Mouse (Mus musculus) fibroblast of lung, adult 2 months (primary cell): ENCODE measurements at regions not wholly inside any gene's neighbourhood (a gene's known extent, or its start where the extent isn't known, plus 50 kb on each side); places are given as distances from the start of the nearest gene placed in this dataset.
A peak's percentile ranks its signal among the peaks of the same experiment; 100 is the strongest.

ENCODE experiments used
- DNase-seq: peaks from one replicate; pipeline ENCODE4 v3.0.0-alpha.2; 2011; ENCODE audit warnings: low read depth

DNA sequence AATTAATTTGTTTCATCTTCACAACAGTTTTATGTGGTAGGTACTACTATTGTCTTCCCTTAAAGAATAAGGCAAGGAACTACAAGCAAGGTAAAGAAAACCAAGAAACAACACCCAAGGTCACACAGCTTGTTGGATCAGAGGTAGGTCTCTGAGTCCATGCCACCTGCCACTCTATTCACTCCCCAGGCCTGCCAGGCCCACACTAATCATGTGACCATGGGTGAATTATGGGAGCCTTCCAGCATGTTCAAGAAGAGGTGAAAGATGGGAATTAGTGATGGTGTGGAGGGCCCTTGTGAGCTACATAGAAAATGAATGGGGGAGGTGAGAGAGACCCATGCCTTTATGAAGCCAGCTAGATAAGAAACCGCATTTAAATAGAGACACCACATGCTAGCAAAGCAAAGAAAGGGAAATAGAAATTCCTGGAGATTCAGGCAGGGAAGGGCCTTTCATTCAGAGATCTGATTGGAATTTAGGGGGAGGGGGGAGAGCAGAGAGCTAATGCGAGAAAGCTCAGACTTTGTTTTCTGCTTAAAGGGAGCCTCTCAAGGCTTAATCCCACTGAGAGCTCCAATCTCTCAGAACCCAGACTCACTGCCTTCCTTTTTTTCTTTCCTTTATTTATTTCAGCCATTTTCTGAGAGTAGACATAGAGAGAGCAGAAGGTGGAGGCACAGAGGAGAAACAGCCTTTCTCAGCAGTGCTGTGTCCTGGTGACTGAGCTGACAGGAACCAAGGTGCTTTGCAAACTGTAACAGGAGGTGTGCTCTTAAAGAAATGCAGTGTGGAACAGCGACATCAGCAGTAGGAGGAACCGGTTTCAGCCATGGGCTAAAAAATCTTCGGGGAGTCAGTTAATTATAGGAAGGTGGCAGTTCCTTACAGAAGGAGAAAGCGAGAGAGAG, 160.0 kb downstream of the Spata19 start:
- no peak for DNase-seq

DNA sequence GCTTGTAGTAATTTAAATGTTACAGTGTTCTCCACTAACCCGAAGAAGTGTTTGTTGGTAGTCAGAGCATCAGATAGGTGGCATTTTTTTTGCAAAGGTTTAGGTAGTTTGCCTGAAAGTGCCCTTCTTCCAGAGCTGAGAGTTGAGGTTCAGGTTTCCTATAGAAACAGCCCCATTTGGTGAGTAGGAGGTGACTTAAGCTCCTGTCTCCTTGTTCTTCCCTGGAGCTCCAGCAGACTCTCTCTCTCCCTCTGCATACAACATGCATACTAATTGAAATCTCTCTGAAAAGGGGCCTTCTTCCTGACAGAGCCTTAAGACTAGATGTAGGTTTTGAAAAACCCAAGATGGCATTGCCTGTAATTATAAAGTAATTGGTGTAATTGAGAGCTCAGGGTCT, 161.3 kb downstream of the Spata19 start:
- no peak for DNase-seq

DNA sequence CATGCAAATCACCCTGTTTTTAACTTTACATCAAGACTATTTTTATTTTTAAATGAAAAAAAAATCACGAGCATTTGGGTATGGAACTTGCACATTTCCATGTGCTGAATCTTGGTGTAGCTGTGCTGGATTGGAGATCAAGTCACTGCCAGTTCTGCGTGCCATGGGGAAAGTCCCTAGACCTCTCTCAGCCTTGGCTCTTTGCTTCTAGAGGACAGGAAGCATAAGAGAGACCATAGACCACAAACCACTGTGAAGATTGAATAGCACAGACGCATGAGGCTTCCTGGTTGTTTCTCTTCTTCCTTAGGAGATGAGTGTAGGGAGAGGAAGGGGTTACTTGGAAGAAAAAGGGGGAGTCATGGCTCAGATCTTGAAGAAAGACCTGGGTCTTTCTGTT, 161.7 kb downstream of the Spata19 start:
- no peak for DNase-seq

DNA sequence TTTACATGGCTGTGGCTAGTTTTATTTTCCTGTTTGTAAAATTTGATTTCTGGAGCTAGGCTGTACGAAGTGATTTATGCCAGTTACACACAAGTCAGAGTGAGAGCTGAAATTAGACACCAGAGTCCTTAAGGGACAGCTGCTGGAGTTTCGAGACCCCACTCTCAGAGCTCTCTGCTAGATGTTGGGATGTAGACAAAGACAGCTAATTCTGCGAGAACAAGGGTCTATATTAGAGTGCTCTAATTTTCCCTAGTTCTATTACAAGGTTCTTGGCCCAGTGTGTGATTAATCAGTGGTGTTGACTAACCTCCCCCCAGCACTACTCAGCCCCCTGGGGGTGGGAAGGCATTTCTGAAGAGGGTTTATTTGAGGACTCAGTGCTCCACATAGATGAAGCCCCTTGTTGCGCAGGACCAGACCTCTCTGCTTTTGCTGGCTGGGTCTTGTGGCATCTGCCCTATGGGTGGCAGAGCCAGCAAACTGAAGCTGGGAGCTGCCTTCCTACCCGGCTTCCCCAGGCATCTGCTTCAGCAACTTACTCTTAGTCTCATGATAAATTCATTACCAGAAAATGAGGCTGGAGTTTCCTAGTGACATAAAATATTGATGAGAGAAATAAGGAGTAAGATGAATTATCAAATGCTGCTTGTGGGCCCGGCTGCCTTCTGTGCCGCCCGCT, 171.9 kb downstream of the Spata19 start:
- no peak for DNase-seq

DNA sequence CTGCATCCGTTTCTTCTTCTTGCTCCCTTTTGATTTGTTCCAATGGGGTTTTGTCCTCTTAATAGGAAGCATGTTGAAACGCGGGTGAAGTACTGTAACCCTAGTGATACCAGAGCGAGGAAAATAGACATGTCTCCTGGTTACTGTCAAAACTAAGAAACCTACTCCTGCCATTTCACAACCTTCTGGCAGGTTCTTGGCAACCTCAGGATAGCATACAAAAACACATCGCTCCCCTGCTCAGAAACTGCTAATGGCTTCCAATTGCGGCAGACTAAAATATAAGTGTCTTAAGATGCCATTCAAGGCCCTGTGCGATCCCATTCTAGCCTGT, 172.4 kb downstream of the Spata19 start:
- DNase-seq: peak; percentile 2

DNA sequence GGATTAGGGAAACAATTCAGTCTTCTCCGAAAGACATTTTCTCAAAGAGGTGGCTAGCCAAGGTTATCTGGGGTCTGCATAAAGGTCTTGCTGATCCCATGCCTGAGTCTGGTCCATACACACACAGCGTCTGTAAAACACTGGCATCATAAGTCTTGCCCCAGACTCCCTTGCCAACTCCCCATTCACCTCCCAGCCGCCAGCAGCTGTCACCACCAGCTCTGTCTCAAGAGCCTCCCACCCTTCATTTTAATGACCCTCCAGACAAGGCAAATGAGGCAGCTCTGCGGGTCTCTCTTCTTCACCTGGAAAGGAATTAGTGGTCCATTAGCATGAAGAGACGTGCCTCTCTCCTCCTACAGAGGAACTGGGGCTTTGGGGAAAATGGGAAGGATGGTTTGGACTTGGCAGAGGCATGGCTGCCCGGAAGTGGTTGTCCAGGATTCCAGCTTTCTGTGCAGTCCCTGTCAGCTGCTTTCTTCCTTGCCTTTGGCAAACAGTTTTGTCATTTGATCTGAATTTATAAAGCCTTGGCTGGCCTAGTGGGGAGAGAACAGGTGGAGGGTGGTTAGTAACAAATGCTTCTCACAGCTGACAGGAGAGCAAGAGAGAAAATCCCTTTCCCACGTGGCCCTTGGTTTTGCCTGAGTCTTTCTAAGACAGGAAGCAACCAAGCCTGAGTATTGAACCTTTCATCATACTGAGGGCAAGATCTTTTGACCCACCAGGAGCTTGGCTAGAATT, 173.3 kb upstream of the Opcml start:
- DNase-seq: no peak

DNA sequence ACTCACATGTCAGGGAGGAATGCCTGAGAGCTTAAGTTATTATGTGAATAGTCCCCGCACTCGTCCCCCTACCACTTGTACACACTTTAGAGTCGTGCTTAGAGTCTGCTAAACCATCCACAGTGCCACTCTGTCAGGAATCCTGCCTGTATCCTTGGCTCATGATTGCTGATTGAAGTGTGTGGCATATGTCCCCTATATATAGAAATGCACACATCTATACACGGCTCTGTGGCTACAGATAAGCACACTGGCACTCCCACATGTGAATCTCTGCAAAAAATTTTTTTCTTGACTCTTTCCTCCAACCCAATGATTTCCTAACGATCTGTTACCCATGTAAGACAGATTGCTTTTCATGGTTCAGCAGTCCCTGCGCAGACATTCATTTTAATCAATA, 155.7 kb upstream of the Opcml start:
- DNase-seq: no peak

DNA sequence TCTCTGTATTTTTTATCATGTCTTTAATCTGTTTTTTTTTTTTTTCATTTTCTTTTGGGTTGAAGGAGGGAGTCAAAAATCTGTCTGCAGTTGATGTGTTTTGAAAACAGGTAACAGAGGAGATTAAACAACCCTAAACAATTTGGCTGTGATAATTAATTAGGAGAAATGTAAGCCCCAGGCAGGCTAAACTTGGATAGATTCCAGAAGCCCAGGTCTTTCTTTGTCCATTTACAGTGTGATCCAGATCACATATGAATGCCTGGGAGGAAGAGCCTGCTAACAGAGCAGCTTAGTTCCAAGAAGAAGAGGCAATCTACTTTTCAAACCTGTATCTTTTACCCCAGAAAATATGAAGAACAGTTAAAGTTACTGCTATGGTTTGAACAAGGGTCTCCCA, 150.0 kb upstream of the Opcml start:
- DNase-seq: no peak

DNA sequence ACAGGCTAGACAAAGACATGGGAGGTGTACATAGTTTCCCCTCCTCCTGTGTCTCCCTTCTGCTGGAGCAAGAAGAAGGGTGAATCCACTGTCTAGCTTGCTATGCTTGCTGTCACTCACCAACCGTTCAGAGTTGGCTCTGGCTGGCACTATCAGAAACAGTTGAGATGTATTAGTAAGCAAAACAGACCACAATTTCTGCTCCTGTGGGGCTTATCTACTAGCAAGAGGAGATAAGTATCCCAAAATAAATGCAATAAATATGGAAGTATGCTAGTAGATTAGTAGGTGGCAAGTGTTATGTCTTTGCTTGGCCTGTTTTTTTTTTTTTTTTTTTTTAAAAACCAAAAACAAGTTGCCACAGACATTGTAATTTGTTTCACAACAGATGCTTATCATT, 147.3 kb upstream of the Opcml start:
- DNase-seq: no peak

DNA sequence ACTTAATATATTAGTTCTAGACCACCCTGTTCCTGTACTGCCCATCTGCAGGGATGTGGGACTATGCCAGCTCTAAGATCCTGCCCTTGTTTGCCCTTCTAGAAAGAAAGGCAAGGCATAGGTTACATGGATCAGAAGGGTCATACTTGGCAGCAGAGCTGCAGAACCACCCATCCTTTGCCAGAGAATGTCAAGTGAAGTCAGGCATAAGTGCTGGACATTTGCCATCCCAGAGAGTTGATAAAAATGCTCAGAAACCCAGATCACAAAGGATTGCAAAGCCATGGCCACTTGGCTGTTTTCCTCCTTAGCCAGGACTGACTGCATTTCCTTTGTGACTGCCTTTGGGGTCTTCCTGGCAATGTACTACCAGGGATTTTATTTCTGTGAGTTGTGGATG, 146.7 kb upstream of the Opcml start:
- DNase-seq: no peak

DNA sequence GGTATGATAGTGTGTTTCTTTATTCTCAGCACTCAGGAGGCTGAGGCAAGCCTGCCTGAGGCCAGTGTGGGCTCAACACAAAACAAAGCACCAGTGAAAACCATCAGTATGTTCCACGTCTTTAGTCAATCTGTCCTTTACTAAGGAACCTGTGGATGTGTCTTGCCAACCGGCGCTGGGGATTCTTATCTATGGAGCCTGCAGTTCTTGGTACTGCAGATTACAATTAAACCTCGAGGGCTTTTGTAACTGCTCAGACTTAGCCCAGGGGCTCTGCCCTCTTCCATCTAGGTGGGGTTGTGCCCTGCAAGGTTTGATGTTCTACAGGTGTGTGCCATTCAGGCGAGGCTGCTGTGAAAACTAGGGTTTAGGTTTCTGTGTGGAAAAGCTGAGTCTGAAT, 145.1 kb upstream of the Opcml start:
- no peak for DNase-seq

DNA sequence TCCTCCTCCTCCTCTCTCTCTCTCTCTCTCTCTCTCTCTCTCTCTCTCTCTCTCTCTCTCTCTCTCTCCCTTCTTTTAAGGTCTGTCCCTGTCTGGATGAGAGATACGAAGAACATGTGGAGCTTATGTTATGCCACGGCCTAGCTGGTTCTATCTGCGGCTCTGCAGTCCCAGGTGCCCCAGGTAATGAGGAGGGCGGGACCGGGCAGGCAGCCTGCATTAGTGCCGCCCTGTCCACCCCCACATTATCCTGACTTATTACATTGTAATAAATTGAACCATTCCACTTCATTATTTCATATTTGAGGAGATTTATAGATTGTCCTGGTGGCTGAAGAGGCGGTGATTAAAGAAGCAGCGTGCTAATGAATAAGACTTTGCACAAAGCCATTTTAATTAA, 144.5 kb upstream of the Opcml start:
- no peak for DNase-seq

DNA sequence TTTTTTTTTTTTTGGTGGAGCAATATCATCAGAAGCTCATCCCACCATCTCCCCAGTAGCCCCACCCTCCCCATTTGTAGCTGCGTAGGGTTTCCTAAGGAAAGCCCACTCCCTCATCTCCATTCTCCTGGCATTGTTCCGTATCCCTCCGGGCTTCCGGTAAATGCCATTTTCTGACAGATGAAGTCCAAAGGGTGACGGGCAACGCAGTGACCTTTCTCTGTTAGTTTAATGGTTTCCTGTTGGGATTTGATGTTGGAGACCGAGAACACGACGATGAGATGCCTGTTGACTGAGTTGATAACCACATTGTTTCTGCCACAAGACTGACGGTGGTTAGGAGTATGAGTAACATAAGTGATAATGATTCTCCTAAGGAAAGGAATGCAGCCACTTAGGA, 143.6 kb upstream of the Opcml start:
- no peak for DNase-seq

DNA sequence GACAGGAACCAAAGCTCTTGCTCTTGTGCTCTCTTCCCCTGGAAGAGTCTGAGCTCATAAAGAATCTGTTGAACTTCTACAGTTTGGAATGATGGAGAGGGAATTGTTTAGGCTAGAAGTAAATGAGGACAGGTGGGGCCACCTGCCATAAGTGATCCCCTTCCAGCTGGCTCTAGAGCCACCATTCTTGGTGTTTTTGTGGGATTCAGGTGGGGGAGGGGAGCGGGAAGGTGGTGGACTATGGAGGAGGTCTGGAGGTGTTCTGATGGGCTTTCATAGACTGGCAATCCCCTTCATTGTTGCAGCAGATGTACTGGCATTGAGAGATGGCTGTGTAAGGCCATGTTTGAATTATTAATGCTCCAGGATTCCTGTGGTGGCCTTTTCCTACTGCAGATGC, 132.6 kb upstream of the Opcml start:
- DNase-seq: no peak

DNA sequence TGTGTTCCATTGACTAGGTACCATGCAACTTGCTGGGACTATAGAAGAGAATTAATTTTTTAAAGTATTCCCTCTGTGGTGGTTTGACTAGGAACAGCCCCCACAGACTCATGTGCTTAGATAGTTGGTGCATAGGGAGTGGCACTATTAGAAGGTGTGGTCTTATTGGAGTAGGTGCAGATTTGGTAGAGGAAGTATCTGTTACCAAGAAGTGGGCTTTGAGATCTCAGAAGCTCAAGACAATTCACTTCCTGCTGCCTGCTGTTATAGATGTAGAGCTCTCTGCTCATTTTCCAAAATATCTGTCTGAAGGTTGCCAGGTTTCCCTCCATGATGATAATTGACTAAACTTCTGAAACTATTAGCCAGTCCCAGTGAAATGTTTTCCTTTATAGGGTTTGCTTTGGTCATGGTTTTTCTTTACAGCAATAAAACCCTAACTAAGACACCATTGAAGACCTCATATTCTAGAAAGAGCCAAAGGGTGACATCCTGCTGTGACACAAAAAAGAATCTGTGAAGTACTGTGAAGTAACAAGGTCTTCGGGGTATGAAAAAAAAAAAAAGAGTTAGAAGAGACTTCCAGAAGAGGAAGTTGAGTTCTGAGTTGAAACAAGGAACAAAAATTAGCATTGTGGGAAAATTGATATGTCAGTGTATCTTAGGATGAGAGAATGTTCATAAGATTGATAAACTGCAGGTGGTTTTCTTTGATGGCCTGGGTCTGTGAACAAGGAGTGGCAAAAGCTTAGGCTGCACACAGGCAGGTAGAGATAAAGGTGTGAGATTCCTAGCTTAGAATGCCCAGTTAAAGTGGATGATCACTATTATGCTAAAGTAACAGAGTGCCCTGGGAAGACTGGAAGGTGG, 128.9 kb upstream of the Opcml start:
- DNase-seq: no peak

DNA sequence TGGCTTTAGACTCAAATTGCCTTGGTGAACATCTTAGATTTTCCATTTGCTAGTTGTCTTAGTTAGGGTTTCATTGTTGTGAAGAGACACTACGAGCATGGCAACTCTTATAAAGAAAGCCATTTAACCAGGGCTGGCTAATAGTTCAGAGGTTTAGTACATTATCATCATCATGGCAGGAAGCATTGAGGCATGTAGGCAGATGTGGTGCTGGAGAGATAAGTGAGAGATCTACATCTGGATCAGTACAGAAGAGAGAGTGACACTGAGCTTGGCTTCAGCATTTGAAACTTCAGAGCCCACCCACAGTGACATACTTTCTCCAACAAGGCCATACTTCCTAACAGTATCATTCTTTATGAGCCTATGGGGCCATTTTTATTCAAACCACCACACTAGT, 127.3 kb upstream of the Opcml start:
- no peak for DNase-seq

DNA sequence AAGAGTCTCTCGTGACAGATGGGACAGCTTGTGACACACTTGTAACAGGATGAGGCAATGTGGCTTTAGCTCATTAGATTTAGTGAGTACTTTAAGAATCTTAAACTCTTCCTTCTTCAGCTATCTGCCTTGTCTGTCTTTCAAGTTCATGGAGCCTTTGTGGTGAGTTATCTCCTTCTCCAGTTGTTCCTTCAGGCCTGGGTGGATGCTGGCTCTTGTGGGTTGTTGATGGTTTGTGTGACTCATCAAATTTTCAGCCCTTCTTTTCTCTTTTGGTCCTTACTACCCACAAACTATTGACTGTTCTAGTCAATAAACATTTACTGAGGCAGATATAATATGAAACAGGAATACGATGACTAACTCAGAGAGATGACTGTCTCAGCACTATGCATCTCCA, 124.9 kb upstream of the Opcml start:
- DNase-seq: no peak

DNA sequence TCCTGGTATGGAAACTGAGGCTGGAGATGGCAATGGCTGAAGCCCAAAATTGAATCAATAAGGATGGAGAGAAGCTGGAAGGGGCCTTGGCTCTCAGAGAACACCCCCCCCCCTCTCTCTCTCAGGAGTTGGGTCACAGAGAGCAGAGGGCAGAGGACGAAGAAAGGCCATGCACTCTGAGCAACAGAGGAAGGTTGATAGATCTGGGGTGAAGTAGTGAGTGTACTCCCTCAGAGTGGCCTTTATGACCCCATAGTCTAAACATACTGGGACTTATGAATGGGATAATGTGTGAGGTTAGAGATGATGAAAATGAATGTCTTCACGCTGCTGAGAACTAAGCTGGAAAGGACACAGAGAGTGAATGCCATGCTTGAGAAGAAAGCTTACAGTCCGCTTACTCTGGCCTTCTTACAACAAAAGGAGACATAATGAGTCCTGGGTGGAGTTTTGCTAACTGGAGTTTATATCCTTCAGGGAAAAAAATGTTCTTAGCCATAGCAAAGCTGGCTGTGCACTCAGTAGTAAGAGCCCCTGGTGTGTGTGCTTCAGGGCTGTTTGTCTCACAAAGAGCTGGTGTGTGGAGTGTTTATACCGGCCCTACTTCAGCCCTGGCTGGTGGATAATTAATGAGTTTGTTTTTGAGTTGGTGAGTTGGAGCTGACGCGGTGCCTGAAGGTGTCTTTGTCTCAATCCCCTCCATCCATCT, 120.4 kb upstream of the Opcml start:
- DNase-seq: no peak

DNA sequence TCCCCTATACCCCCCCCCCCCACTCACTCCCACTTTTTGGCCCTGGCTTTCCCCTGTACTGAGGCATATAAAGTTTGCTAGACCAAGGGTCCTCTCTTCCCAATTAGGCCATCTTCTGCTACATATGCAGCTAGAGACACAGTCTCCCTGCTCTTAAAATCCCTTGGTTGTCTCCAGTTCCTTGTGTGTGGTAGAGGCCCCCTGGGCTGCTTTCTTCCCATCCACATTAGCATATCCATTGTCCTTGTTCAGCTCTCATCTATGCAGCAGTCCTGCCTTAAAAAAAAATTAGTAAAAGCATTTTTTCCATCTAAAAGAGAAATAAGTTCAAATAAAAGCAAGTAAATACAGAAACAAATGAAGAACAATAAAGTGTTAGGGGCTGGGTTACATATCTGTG, 105.2 kb upstream of the Opcml start:
- no peak for DNase-seq

DNA sequence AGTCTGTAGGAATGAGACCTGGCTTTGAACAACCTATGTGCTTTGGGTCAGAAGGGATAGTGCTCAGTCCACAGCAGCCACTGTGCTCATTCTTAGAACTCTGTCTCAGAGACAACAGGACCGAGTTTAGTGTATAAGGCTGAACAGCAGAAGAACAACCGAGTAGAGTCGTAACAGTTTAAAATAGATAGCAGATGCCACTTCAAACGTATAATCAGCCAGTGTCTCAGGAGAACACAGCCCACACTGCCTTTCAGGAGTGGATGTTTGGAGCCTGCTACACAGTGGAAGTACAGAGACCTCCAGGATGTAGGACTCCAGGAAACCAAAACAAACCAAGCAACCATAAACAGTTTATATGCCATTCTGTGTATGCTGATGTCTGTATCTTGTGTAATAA, 99.0 kb upstream of the Opcml start:
- DNase-seq: no peak

DNA sequence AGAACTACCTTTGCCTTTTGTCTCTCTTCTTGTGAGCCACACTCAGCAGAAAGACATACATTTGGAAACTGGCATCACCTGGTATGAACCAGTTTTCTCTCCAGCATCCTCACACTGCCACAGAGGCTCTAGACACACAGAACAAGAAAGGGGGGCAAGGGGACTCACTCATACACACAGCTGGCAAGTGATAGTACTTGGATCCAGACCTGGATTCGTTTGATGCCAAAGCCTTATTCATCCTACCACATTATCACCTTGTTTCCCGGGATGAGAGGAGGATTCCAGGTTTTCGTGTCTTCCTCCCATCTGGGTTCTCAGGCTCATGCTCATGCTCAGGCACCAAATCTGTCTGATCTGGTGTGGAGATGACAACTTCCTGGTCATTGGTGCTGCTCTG, 97.8 kb upstream of the Opcml start:
- no peak for DNase-seq
